Mouse (Mus musculus) hindbrain, postnatal 0 days (tissue): ENCODE data around the gene Mnx1. TPM values are rescaled to one million over a fixed set of nuclear protein-coding genes. Genes with fewer than 3 reads are reported as not detected.

ENCODE experiments used
- ATAC-seq: fragments of 200-750 bp; cut with Nextera tagmentation; 2 replicates; pipeline ENCODE4 v1.8.0; 2017; ENCODE audit warnings: mild to moderate bottlenecking, moderate TSS enrichment, moderate library complexity
- DNase-seq: peaks from one replicate; pipeline ENCODE4 v3.0.0-alpha.2; 2015; ENCODE audit warnings: low spot score
- H3K27ac ChIP-seq: fragments of 300-500 bp; sonication (generic); 2 replicates; pipeline ENCODE4 v1.5.1; 2014; ENCODE audit warnings: mild to moderate bottlenecking
- H3K27me3 ChIP-seq: fragments of 300-500 bp; sonication (generic); 2 replicates; pipeline ENCODE4 v1.6.1; 2014; ENCODE audit warnings: low read length, mixed read lengths; ENCODE audit not compliant: insufficient read depth
- H3K36me3 ChIP-seq: fragments of 300-500 bp; sonication (generic); 2 replicates; pipeline ENCODE4 v1.6.1; 2014; ENCODE audit warnings: low read length, mixed read lengths; ENCODE audit not compliant: insufficient read depth
- H3K4me1 ChIP-seq: fragments of 300-500 bp; sonication (generic); 2 replicates; pipeline ENCODE4 v1.6.1; 2014; ENCODE audit warnings: antibody characterized with exemption, low read length, mixed read lengths; ENCODE audit not compliant: insufficient read depth
- H3K4me2 ChIP-seq: fragments of 300-500 bp; sonication (generic); 2 replicates; pipeline ENCODE4 v1.6.1; 2014; ENCODE audit warnings: low read depth, mild to moderate bottlenecking, low read length, moderate library complexity, mixed read lengths
- H3K4me3 ChIP-seq: fragments of 300-500 bp; sonication (generic); 2 replicates; pipeline ENCODE4 v1.5.1; 2014; ENCODE audit warnings: low read length
- H3K9ac ChIP-seq: fragments of 300-500 bp; sonication (generic); replicated peaks from 2 replicates; pipeline ENCODE4 v1.6.1; 2014; ENCODE audit warnings: mild to moderate bottlenecking, low read length, moderate library complexity, mixed read lengths
- H3K9me3 ChIP-seq: fragments of 300-500 bp; sonication (generic); 2 replicates; pipeline ENCODE4 v1.6.1; 2016; ENCODE audit warnings: low read length, mixed read lengths
- CTCF ChIP-seq: IDR thresholded peaks from 2 replicates; pipeline ENCODE4 v1.5.1; 2016; ENCODE audit warnings: antibody characterized with exemption, control low read depth, low read depth
- WGBS: fragments of 180-500 bp; shearing (Covaris S2); extraction: QIAGEN DNeasy Blood & Tissue Kit; methylation state at CpG from one replicate; pipeline ENCODE4 v1.1.7; 2014; 5-methylcytosine and 5-hydroxymethylcytosine counted together
- polyA plus RNA-seq: library from polyadenylated mRNA; unstranded; fragments of >200 nt; fragmentation: Nextera tagmentation; extraction: Ambion mirVana; gene quantifications from 2 replicates; pipeline ENCODE4 v1.2.1, GENCODE M21; 2015
- total RNA-seq: library from RNA; depleted of rRNA; stranded (reverse); fragments of >200 nt; gene quantifications from 2 replicates; pipeline ENCODE4 v1.2.3, GENCODE M21; 2014; rRNA removed

Mnx1 gene
- 0.16 TPM in 1 of 2 replicates, not detected in the other for total RNA-seq
- 0.09 TPM in 1 of 2 replicates, not detected in the other for polyA plus RNA-seq

DNA sequence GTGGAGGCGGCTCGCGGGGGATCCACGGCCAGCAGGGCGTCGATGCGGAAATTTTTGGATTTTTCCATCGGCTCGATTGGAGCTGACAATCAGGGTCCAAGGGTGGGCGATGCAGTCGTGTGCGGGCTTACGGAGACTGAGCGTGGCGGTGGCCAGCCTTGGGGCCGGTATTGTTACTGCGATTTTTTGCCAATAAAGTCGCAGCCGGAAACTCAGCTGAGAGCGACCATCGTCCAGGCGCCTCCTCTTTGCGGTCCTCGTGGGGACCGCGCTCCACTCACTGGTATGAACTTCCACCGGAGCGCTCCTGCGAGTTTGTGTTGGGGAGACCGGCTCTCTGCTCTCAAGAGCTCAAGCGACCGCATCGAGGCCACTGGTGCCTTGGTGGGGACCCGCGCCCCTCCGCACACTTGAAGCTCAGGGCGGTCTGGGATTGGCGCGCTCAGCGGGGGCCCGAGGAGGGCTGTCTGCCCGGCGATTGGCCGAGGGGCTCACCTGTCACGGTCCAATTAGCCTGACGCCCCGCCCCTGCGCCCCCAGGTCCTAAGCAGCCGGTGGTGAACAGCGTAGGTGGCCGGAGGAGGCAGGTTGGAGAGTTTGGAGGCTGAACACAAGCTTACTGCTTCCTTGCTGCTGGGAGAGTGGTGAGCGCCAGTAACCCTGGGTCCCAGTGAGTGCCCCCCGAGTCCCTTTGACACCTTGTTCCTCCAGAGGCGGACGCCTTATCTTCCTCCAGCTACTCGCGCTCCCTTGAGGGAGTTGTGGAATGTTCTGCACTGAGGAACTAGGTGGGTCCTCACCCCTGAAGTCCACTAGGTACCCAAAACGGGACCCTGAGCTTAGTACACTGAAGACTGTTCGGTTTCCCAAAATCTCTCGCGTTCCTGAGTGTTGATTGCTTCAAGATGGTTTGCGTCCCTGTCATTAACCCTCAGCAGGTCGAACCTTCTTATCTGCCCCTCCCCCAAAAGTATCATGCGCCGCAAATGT lies at the start of gene Mnx1:
Gene Mnx1 (minus strand): TSS at position 263 of the 990 bp plus-strand sequence.
- Histone ChIP-seq H3K9ac (no peak within 1 kb of the TSS; the same call in 1 of the 2 replicates), H3K4me2 (peak within 1 kb of the TSS; percentile 53), H3K4me3 (peak within 1 kb of the TSS; percentile 32), H3K27ac (no peak within 1 kb of the TSS), H3K4me1 (peaks cover 11% of the 10 kb centered on the region; the same call in 1 of the 2 replicates), H3K36me3 (no peaks in the 10 kb centered on the region), H3K9me3 (no peaks in the 10 kb centered on the region), H3K27me3 (peaks cover 99% of the 10 kb centered on the region)
- DNase-seq (no peak), ATAC-seq (0 out of 2 replicates have a peak, but pooled peaks have one; percentile 22)
- WGBS, result under 1% methylated on average over 64 of the region's 65 CpGs
- TF ChIP-seq CTCF, result no peak

DNA sequence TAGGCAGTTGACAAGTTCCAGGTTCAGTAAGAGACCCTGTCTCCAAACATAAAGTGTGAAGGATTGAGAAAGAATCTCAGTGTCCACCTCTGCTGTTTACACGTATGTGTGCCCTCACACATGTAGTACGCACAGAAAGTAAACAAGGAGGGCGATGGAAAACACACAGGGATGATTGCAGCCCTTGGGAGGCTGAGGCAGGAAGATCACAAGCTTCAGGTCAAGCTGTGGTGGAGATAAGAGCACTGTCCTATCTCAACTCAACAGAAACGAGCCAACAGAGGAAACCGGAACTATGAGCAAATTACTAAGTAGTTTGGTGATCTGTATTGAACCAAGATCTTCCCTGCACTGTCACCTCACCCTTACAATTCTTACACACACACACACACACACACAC lies 38.2 kb upstream of the Mnx1 start:
- 93% methylated on average over 5 of the region's 5 CpGs for WGBS
- Histone ChIP-seq H3K9me3 (no peaks in the 10 kb centered on the region), H3K4me1 (no peaks in the 10 kb centered on the region), H3K27ac (no peak overlapping the region), H3K4me2 (no peak overlapping the region), H3K9ac (no peak overlapping the region), H3K4me3 (no peak overlapping the region), H3K36me3 (no peaks in the 10 kb centered on the region), H3K27me3 (no peaks in the 10 kb centered on the region)
- TF ChIP-seq CTCF, result no peak
- ATAC-seq (no peak), DNase-seq (no peak)

DNA sequence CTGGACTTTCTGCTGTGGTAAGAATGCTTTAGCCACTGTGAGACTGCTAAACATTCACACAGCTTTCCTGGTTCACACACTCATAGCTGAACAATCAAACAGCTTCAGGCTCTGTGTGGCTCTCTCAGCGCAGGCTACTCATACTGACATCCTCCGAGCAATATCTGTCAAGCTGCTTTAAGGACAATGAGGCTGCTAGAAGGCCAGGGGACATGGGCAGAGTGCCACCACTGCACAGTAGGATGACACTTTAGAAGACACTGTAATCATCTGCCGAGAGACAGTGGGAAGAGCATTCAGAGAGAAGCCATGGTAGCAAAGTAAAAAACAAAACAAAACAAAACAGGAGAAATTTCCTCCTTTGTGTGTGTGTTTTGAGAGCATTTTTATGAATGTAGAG lies 37.6 kb upstream of the Mnx1 start:
- Histone ChIP-seq H3K9me3 (no peaks in the 10 kb centered on the region), H3K4me2 (no peak overlapping the region), H3K4me1 (no peaks in the 10 kb centered on the region), H3K9ac (no peak overlapping the region), H3K27me3 (no peaks in the 10 kb centered on the region), H3K36me3 (no peaks in the 10 kb centered on the region), H3K4me3 (no peak overlapping the region), H3K27ac (no peak overlapping the region)
- ATAC-seq, result 0 out of 2 replicates have a peak, but pooled peaks have one; percentile 56
- no peak for TF ChIP-seq CTCF
- WGBS, result 59% methylated on average over 3 of the region's 3 CpGs
- DNase-seq, result peak; percentile 6

DNA sequence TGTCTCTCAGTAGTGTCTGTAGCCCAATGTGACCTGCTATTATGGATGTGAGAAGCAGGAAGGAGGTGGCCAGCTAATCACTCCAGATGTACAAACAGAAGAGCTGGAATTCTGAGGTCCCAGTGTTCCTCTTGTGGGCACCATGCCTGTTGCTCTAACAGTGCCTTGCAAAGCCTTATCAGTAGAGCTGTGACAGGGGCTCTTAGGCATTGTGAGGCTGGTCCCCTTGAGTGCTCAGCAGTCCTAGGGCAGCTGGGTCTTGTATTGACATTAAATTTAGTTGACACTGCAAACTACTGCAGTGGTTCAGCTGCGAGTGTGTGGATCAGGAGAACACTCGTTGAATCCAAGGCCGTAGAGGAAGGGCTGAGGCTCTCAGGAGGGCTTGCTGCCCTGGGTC lies 28.7 kb upstream of the Mnx1 start:
- Histone ChIP-seq H3K9me3 (no peaks in the 10 kb centered on the region), H3K4me3 (no peak overlapping the region), H3K4me1 (no peaks in the 10 kb centered on the region), H3K4me2 (no peak overlapping the region), H3K27me3 (no peaks in the 10 kb centered on the region), H3K9ac (no peak overlapping the region), H3K27ac (no peak overlapping the region), H3K36me3 (no peaks in the 10 kb centered on the region)
- no peak for TF ChIP-seq CTCF
- ATAC-seq (no peak), DNase-seq (no peak)
- 81% methylated on average over 3 of the region's 3 CpGs for WGBS

DNA sequence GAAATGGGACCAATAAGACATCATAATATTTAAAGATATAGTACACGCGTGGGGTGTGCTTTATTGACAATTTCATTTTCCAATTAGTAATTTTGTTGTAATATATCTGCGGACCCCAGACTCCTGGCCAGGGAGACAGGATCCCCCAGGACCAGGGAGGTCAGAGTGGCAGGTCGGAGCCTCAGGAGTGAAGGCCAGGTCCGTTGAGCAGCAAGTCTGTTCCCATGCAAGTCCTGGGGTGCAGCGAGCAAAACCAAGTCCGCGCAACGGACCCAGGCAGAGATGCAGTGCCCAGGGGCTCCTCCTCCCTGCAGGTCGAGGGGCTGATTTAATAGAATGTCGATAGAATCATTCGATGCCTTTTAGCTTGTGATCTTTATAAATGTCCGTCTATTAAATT lies 9.1 kb upstream of the Mnx1 start:
- WGBS, result 16% methylated on average over 13 of the region's 13 CpGs
- no peak for ATAC-seq

DNA sequence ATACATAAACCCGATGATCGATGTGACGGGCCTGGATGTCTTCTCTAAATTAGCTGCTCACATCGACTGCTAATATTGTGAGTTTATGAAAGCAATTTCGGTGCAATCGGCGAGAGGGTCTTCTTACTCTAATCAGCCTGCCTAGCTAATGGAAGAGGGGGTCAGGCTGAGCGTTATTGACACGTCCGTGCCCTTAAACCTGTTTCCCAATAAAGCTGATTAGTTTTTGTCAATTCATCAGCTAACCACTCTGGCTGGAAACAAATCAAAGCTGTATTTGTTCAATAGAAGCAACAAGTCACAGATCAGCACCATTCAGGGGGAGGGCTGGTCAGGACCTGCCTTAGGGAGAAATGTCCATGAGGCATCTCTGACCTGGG lies 7.7 kb upstream of the Mnx1 start:
- DNase-seq (no peak), ATAC-seq (no peak)
- Histone ChIP-seq H3K36me3 (no peaks in the 10 kb centered on the region), H3K4me3 (no peak overlapping the region), H3K27ac (no peak overlapping the region), H3K9me3 (no peaks in the 10 kb centered on the region), H3K9ac (no peak overlapping the region), H3K27me3 (peaks cover 81% of the 10 kb centered on the region), H3K4me1 (no peaks in the 10 kb centered on the region), H3K4me2 (no peak overlapping the region)
- 4% methylated on average over 10 of the region's 10 CpGs for WGBS
- no peak for TF ChIP-seq CTCF

More for the DNA sequence above, 9.1 kb upstream of the Mnx1 start:
- no peak for DNase-seq
- no peaks in the 10 kb centered on the region for H3K9me3 ChIP-seq
- TF ChIP-seq CTCF, result no peak
- H3K9ac ChIP-seq, result no peak overlapping the region
- no peaks in the 10 kb centered on the region for H3K4me1 ChIP-seq
- H3K4me2 ChIP-seq, result no peak overlapping the region
- no peak overlapping the region for H3K4me3 ChIP-seq
- no peaks in the 10 kb centered on the region for H3K36me3 ChIP-seq
- no peak overlapping the region for H3K27ac ChIP-seq
- peaks cover 68% of the 10 kb centered on the region for H3K27me3 ChIP-seq
